Mouse (Mus musculus) ovary, postnatal 14 days (tissue): Measurements from ENCODE around the gene B9d2.

Source experiments
- DNase-seq: peaks from one replicate; pipeline ENCODE4 v3.0.0; 2022; ENCODE audit warnings: low spot score

The B9d2 gene

DNA sequence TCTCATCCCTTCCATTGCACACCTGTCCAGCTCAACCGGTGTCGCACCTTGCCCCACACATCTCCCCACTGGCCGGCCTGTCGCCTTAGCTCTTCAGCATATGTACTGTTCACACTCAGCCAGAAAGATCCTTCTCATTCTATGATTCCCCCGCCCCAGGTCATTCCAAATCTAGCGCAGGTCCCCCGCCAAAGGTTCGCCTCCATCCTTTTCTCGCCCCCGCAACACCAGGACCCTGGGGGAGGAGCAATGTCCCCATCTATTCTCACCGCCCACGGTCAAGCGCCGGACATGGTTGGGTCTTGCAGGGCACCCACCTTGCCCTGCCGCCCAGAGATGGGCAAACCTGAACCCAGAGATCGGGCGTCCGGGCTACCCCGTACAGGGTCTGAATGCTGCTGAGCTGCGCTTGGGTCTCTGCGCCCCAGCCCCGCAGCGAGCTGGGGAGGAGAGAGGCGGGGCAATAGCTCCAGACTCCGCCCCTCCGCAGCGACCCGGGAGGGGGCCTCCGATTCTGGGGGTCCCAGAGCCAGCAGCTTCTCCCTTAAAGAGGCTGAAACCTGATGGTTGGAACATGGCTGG is 5.8 kb upstream of the B9d2 start, which contains the start of gene Tmem91:
Gene Tmem91 (minus strand): TSS at position 448 of the 582 bp plus-strand sequence.
- DNase-seq, result no peak

DNA sequence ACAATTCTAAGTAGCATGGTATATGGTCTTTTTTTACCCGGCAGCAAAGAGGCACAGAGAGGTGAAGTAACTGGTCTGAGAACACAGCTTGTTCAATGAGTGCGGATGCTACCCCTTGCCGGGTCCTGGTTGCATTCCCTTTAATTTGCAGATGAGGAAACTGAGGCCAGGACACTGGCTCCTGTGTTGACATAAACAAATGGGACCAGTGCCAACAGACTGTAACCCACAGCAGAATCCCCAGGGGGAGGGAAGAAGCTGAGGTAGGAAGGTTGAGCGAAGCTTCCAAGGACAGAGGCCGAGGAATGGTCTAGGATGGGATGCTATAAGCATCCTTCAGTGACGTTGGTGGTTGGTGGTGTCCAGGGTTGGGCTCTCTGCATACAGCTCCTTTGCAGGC is 5.2 kb upstream of the B9d2 start:
- DNase-seq, result no peak

DNA sequence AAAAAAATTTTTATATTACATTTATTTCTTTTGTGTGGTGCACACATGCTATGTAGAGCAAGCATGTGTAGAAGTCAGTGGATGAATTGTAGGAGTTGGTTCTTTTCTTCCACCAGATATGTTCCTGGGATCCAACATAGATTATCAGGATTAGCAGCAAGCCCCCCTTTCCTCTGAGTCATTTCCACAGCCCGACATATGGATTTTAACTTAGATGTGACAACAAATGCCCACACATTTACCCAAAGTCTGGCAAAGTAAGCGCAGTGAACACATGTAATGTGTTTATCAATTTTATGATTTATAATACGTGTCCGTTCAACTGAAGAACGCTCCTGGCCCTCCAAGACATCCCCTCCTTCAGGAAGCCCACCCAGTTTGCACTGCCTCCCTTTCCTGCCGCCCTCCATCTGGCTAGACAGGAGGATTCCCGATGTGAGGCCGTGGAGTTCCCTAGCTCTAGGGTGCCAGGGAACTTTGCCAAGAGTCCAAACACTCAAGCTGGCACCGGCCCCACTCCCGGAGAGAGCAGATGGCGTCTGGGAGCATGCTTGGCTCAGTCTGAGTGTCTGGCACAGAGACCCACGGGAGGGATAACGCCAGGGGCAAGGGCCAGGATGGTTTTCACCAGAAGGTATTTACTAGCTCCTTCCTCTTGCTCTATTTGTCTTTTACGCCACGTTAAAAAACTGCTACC is 4.3 kb upstream of the B9d2 start:
- DNase-seq, result peak; percentile 64

DNA sequence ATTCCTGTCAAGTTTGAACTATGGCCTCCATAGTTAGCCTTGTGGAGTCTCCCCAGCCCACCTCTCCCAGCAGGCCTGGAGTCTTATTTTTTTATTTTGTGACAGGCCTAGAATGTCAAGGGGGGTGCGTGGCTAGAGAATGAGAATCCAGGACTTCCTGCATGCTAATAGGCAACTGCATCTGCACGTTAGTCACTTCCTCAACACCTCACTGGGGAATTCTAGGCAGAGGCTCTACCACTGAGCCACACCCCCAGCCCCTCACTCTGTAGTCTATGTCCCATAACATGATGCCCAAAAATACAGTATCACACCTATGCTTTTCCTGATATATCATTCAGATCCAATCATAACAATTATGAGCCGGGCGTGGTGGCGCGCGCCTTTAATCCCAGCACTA is 3.6 kb upstream of the B9d2 start:
- DNase-seq, result no peak

DNA sequence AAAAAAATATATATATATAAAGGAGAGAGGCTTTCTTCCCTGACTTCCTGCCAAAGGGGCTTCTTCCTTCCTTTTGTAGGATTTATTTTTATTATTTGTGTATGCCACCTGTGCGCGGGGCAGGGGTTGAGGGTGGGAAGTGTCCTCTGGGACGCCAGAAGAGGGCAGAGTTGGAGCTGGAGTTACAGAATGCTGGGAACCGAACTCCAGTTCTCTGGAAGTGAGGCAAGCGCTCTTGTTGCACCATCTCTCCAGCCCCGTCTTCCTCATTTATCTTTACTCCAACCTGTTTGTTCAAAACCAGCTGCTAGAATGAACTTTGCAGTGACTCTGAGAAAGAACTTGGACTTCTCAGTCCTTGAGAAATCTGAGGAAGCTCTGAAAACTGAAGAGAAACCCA is 609 bp upstream of the B9d2 start:
- no peak for DNase-seq

GRCm38 (mm10) chr7:25681341-25682231 is 1.0 kb downstream of the B9d2 start:
- DNase-seq, result no peak

DNA sequence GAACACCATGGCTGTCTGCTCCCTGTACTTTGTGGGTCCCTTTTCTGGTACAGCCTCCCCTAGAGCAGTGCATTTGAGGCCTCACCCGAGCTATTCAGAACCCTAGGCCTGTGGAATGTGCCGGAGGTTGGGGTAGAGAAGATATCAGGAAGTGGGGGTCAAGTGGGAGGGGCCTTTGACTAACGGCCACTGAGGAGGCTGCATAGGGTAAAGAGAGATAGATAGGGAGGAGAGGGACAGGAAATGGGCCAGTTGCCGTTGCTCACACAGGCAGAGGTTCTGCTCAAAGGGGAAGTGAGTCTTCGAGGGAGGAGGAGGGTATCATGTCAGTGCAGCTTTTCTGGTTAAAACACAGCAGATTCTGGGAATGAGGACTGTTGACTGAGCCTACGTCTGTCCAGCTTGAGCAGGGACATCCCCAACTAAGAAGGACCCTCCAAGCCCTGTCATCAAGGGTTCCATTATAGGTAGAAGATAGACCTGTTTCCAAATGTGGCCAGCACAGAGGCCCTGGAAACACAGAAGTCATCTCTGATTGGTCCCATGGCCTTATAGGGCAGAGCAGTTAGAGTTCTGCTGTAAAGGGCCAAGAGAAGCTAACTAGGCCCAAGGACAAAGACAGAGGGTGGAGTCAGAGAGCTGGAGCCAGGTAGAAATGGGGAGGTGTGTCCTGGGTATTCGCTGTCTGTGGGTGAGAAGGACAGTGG is 3.0 kb downstream of the B9d2 start:
- no peak for DNase-seq

DNA sequence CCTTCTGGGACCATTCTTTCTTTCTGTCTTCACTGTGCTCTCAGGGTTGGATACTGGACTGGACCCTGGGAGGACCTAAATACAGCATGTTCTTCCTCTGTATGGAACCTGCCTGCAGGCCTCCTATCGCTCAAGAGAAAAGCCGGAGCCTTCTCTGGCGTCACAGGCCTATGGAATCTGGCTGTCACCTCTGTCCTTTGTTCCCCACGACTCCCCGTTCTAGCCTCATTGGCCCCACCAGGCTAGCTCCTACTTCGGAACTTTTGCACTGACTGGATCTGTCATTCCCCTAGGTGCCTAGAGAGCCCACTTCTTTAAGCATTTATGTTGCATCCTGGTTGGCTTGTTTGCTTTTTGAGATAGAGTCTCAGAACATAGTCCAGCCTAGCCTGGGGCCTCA is 4.1 kb downstream of the B9d2 start:
- no peak for DNase-seq

DNA sequence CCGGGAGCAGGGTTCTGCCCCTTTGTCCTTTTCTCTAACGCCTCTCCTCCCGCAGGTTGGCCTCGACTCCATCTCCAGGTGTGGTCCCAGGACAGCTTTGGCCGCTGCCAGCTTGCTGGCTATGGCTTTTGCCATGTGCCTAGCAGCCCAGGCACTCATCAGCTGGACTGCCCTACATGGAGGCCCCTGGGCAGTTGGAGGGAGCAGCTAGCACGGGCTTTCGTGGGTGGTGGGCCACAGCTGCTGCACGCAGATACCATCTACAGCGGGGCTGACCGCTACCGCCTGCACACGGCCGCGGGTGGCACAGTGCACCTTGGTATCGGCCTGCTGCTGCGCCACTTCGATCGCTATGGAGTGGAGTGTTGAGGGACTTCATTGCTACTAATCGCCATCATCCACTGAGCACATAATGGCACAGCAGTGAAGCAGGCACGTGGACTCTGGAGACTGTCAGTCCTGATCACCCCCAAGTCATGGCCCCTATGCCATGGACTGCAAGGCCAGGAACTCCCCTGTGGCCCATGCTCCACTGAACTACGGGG is 5.4 kb downstream of the B9d2 start:
- DNase-seq, result no peak

GRCm38 (mm10) chr7:25686680-25687531 is 6.3 kb downstream of the B9d2 start, which contains the start of gene Tgfb1:
Tgfb1 (plus strand) TSS chr7:25687002.
- peak; percentile 58 for DNase-seq

DNA sequence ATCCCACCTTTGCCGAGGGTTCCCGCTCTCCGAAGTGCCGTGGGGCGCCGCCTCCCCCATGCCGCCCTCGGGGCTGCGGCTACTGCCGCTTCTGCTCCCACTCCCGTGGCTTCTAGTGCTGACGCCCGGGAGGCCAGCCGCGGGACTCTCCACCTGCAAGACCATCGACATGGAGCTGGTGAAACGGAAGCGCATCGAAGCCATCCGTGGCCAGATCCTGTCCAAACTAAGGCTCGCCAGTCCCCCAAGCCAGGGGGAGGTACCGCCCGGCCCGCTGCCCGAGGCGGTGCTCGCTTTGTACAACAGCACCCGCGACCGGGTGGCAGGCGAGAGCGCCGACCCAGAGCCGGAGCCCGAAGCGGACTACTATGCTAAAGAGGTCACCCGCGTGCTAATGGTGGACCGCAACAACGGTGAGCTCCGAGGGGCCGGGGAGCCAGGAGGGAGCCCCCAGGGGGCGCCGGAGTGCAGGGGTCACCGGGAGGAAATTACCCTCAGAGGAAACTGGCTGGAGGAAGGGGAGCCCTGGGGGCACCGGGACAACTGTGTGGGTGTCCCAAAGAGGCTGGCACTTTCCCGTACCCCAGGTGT is 7.3 kb downstream of the B9d2 start:
- DNase-seq, result no peak

GRCm38 (mm10) chr7:25688810-25689586 is 8.4 kb downstream of the B9d2 start:
- no peak for DNase-seq

DNA sequence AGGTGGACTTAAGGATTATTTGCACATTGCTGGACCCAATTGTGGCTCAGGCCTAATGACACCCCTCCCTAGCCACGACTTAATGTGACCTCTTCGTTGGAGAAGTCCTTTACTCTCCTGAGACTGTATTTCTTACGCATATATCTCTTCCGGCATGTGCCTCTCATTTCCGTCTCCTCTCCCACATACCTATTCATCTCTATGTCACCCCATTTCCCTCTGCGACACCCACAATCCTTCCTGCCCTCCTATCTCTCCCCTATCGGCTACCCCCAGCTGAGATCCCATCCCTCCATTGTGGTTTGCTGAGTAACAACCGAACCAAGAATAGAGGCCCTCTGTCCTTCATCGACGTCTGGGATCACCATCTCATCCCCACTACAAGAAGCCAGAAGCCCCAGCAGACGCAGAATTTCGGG is 9.0 kb downstream of the B9d2 start:
- DNase-seq, result no peak

DNA sequence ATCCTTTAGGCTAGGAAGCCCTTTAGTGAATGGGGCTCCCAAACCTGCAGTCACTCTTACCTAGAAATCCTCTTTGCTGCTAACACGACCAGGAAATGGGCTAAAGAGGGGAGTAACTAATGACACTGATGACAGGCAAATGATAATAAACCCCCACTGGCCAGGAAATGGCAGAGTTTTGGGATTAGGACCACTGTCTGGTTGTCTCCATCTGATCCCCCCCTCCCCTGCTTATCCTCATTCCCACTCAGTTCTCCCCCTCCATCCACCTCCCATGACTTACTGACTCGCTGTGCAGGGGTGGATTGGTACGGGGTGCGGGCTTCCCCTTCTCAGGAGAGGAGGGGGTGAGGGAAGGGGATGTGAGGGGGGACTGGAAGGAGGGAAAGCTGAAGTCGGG is 9.5 kb downstream of the B9d2 start:
- DNase-seq, result no peak

DNA sequence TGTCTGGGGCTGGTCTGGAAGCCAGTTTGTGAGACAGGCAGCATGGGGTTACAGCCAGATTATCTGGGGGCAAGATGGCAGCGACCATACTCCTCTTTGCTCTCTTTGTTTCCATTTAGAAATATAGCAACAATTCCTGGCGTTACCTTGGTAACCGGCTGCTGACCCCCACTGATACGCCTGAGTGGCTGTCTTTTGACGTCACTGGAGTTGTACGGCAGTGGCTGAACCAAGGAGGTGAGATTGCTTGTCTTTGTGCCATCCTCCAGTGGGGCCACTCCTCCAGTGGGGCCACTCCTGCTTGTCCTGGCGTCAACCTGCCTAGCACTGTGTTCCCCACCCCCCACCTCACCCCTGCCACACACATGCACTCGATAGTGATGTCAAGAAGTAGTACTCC is 13.5 kb downstream of the B9d2 start:
- DNase-seq, result no peak

GRCm38 (mm10) chr7:25699851-25700250 is 19.3 kb downstream of the B9d2 start:
- no peak for DNase-seq

DNA sequence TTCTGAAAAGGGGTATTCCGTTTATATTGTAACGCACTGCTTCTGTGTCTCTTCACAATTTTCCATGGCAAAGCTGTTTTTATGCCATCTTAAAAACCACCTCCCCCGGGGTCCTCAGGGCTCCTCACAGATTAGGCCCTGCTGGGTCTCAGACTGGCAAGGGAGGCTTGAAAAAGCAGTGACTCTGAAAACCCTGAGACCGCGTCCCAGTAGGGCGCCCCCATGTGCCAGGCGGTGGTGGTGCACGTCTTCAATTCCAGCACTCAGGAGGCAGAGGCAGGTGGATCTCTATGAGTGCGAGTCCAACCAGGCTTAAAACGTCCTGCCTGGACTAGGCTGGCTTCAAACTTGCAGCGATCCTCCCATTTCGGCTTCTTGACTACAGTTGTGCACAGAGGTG is 20.2 kb downstream of the B9d2 start:
- no peak for DNase-seq

GRCm38 (mm10) chr7:25702350-25702749 is 21.8 kb downstream of the B9d2 start:
- DNase-seq, result no peak

DNA sequence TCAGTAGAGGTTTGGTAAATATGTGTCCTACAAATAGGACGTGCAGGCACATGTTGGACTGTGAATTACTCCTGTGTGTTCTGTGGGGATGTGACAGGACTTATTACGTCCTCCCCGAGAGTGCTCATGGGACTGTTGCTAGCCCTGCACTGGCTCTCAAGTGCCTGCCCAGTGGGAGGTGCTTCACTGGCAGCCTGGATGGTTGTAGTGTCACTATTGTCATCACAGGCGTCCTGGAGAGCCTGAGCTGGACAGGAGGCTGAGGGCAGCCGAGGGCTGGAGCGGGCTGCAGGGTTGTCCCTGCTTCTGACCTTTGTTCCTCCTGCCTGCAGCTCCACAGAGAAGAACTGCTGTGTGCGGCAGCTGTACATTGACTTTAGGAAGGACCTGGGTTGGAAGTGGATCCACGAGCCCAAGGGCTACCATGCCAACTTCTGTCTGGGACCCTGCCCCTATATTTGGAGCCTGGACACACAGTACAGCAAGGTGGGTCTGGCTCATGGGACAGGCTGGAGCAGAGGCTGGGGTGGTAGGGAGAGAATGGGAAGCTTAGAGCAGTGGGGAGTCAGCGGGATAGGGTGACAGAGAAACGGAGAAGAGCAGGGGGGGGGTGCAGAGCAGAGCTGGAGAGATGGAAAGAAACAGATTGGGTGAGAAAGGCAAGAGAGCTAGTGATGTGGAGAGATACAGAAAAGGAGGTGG is 23.4 kb downstream of the B9d2 start:
- no peak for DNase-seq
